In the genomic region with DNA sequence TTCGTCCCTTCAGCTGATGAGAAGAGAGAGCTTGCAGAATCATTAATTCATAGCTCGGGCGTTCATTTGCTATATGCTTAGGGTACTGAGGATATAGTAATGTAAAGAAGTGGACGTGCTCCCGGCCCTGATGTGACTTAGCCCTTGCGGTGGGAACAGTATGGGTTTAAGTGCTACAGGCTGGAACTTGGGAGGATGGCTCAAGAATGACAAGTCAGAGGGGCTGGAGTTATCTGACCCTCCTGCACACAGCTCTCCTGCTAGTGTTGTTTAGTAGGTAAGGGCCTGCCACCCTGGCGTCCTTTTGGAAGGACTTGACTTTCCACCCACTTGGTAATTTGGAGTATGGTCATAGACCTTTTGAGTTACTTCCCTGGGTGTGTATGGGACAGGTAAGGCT, we compare ENCODE assay signal across 9 mouse cellular contexts. TPM values are rescaled to one million over a fixed set of nuclear protein-coding genes. Genes with fewer than 3 reads are reported as not detected.
DNase-seq lines count a peak whose midpoint lies in the region; ATAC-seq and TF ChIP-seq lines count a peak whose summit lies in the region.
"Had no signal": no experiment of that assay in that cellular context is flagged by ENCODE, and none has a peak within 500 bp of the region (broad histone marks: within the 10 kb centered on the region; RNA-seq: fewer than 3 reads in every experiment).

No protein-coding gene starts in this region.

- WGBS in heart, embryonic 10.5 days, result 23% methylated on average over 7 of the region's 7 CpGs
- WGBS in forebrain, postnatal 0 days, result 45% methylated on average over 7 of the region's 7 CpGs
- 14% methylated on average over 7 of the region's 7 CpGs for WGBS in liver, postnatal 0 days (ENCODE audit: insufficient replicate concordance)

- no peak for TF ChIP-seq EP300 in ES-Bruce4 (IDR thresholded peaks at IDR 0.05; ENCODE audit: insufficient read depth, low read depth, low read length)
- no peak for TF ChIP-seq EP300 in liver, postnatal 0 days (IDR thresholded peaks at IDR 0.05; ENCODE audit: low read depth)

- no peaks in the 10 kb centered on the region for H3K36me3 ChIP-seq in heart, embryonic 10.5 days
- no peaks in the 10 kb centered on the region for H3K36me3 ChIP-seq in ES-Bruce4 (ENCODE audit: control insufficient read depth, insufficient read depth, low read length, poor library complexity, severe bottlenecking)
- H3K36me3 ChIP-seq in forebrain, postnatal 0 days (ENCODE audit: insufficient read depth), result no peaks in the 10 kb centered on the region
- 0 out of 2 replicates have a peak, but pooled peaks cover 3% of the 10 kb centered on the region for H3K36me3 ChIP-seq in liver, postnatal 0 days (replicated peaks; ENCODE audit: insufficient read depth, low read length)

- peaks cover 43% of the 10 kb centered on the region for H3K4me1 ChIP-seq in heart, embryonic 10.5 days
- no peaks in the 10 kb centered on the region for H3K4me1 ChIP-seq in ES-Bruce4 (ENCODE audit: control insufficient read depth, insufficient read depth, low read length)
- H3K4me1 ChIP-seq in forebrain, postnatal 0 days (ENCODE audit: insufficient read depth), result peaks cover 13% of the 10 kb centered on the region
- H3K4me1 ChIP-seq in liver, postnatal 0 days (ENCODE audit: insufficient read depth), result peaks cover 49% of the 10 kb centered on the region

- DNase-seq in heart, embryonic 10.5 days (ENCODE audit: low spot score), result peak; percentile 76
- DNase-seq in heart, postnatal 25 days (ENCODE audit: low spot score), result no peak
- DNase-seq in forebrain, postnatal 0 days, result no peak
- DNase-seq in liver, postnatal 0 days, result no peak
- DNase-seq in layer of hippocampus, adult 8-10 months (ENCODE audit: low spot score in 2 of 2), result no peak
- DNase-seq in thymus, postnatal 25 days, result no peak
- DNase-seq in thymus, postnatal 14 days, result no peak

- no peak for TF ChIP-seq POLR2A in ES-Bruce4 (IDR thresholded peaks at IDR 0.05; ENCODE audit: insufficient read depth, low read length)

- no peaks in the 10 kb centered on the region for H3K27me3 ChIP-seq in heart, embryonic 10.5 days (ENCODE audit: insufficient read depth, poor library complexity, severe bottlenecking)
- H3K27me3 ChIP-seq in ES-Bruce4 (ENCODE audit: control insufficient read depth, insufficient read depth, low read length, poor library complexity, severe bottlenecking), result no peaks in the 10 kb centered on the region
- no peaks in the 10 kb centered on the region for H3K27me3 ChIP-seq in forebrain, postnatal 0 days (ENCODE audit: insufficient read depth, low read length)
- no peaks in the 10 kb centered on the region for H3K27me3 ChIP-seq in liver, postnatal 0 days (ENCODE audit: insufficient read depth, low read length)

- peak overlapping the region; percentile 84 for H3K4me3 ChIP-seq in heart, embryonic 10.5 days
- peak overlapping the region; percentile 98 for H3K4me3 ChIP-seq in ES-Bruce4 (ENCODE audit: low read depth, low read length)
- peak overlapping the region; percentile 97 for H3K4me3 ChIP-seq in forebrain, postnatal 0 days (ENCODE audit: low read depth, low read length)
- H3K4me3 ChIP-seq in liver, postnatal 0 days (ENCODE audit: low read depth, low read length), result peak overlapping the region; percentile 89

- H3K9ac ChIP-seq in ES-Bruce4 (ENCODE audit: low read depth, poor library complexity, severe bottlenecking), result peak overlapping the region; percentile 64
- H3K9ac ChIP-seq in forebrain, postnatal 0 days, result peak overlapping the region; percentile 98
- peak overlapping the region; percentile 99 for H3K9ac ChIP-seq in liver, postnatal 0 days (replicated peaks)

- H3K9me3 ChIP-seq in heart, embryonic 10.5 days, result no peaks in the 10 kb centered on the region
- no peaks in the 10 kb centered on the region for H3K9me3 ChIP-seq in ES-Bruce4 (replicated peaks; ENCODE audit: control insufficient read depth, insufficient read depth, low read length, poor library complexity, severe bottlenecking)
- no peaks in the 10 kb centered on the region for H3K9me3 ChIP-seq in forebrain, postnatal 0 days (ENCODE audit: low read length)
- H3K9me3 ChIP-seq in liver, postnatal 0 days (ENCODE audit: low read length), result no peaks in the 10 kb centered on the region

- peak overlapping the region; percentile 89 for H3K4me2 ChIP-seq in forebrain, postnatal 0 days (ENCODE audit: low read depth)
- peak overlapping the region; percentile 79 for H3K4me2 ChIP-seq in liver, postnatal 0 days (ENCODE audit: low read depth, low read length)

- ATAC-seq in forebrain, postnatal 0 days, result no peak
- no peak for ATAC-seq in liver, postnatal 0 days

- intact Hi-C loops in heart, postnatal 25 days (cut with DNase I), result no loop called here

- TF ChIP-seq CTCF in ES-Bruce4 (IDR thresholded peaks at IDR 0.05; ENCODE audit: low read depth, low read length), result no peak
- TF ChIP-seq CTCF in forebrain, postnatal 0 days (IDR thresholded peaks at IDR 0.05; ENCODE audit: low read depth), result no peak
- no peak for TF ChIP-seq CTCF in liver, postnatal 0 days (IDR thresholded peaks at IDR 0.05; ENCODE audit: low read depth)

- peak overlapping the region; percentile 93 for H3K27ac ChIP-seq in heart, embryonic 10.5 days
- no peak overlapping the region for H3K27ac ChIP-seq in ES-Bruce4 (ENCODE audit: insufficient read depth, low read length)
- H3K27ac ChIP-seq in forebrain, postnatal 0 days (ENCODE audit: low read depth, low read length), result peak overlapping the region; percentile 84
- H3K27ac ChIP-seq in liver, postnatal 0 days (ENCODE audit: low read depth), result peak overlapping the region; percentile 99

RNA-seq across cellular contexts. Expression of a gene that starts 0.9 kb away (rescaled TPM):
- polyA plus RNA-seq in heart, embryonic 10.5 days (2016; fragmentation: Nextera tagmentation; extraction: Ambion mirVana), result 102 and 112 TPM in 2 replicates
- total RNA-seq in heart, postnatal 25 days (2021), result 100 to 1,000 TPM; 126 TPM
- 119 and 125 TPM in 2 replicates for polyA plus RNA-seq in ES-Bruce4 (2011; ENCODE audit: insufficient read depth, insufficient read length, low read depth, missing spikeins)
- 143 and 153 TPM in 2 replicates for total RNA-seq in forebrain, postnatal 0 days (2014; rRNA removed)
- polyA plus RNA-seq in forebrain, postnatal 0 days (2015; fragmentation: Nextera tagmentation; extraction: Ambion mirVana), result 77.9 and 83.8 TPM in 2 replicates
- 126 and 141 TPM in 2 replicates for polyA plus RNA-seq in liver, postnatal 0 days (2015; fragmentation: Nextera tagmentation; extraction: Ambion mirVana)
- 100 to 1,000 TPM; 101 to 113 (median 110) TPM for total RNA-seq in layer of hippocampus, adult 8-10 months (2022)

RNA-seq across cellular contexts. Expression of a gene that starts 18.7 kb away (rescaled TPM):
- polyA plus RNA-seq in heart, embryonic 10.5 days (2016; fragmentation: Nextera tagmentation; extraction: Ambion mirVana), result not detected in 2 replicates
- total RNA-seq in heart, postnatal 25 days (2021), result not detected
- not detected in 2 replicates for polyA plus RNA-seq in ES-Bruce4 (2011; ENCODE audit: insufficient read depth, insufficient read length, low read depth, missing spikeins)
- total RNA-seq in forebrain, postnatal 0 days (2014; rRNA removed), result not detected in 2 replicates
- not detected in 2 replicates for polyA plus RNA-seq in forebrain, postnatal 0 days (2015; fragmentation: Nextera tagmentation; extraction: Ambion mirVana)
- polyA plus RNA-seq in liver, postnatal 0 days (2015; fragmentation: Nextera tagmentation; extraction: Ambion mirVana), result 0.22 and 0.44 TPM in 2 replicates
- total RNA-seq in layer of hippocampus, adult 8-10 months (2022), result not detected
- polyA plus RNA-seq: gonadal fat pad, adult 2 months had no signal

RNA-seq across cellular contexts. Expression of a gene that starts 41.1 kb away (rescaled TPM):
- polyA plus RNA-seq in heart, embryonic 10.5 days (2016; fragmentation: Nextera tagmentation; extraction: Ambion mirVana), result 370 and 414 TPM in 2 replicates
- total RNA-seq in heart, postnatal 25 days (2021), result 100 to 1,000 TPM; 209 to 233 TPM
- polyA plus RNA-seq in ES-Bruce4 (2011; ENCODE audit: insufficient read depth, insufficient read length, low read depth, missing spikeins), result 170 and 189 TPM in 2 replicates
- 123 and 160 TPM in 2 replicates for total RNA-seq in forebrain, postnatal 0 days (2014; rRNA removed)
- polyA plus RNA-seq in forebrain, postnatal 0 days (2015; fragmentation: Nextera tagmentation; extraction: Ambion mirVana), result 253 and 292 TPM in 2 replicates
- polyA plus RNA-seq in liver, postnatal 0 days (2015; fragmentation: Nextera tagmentation; extraction: Ambion mirVana), result 211 and 219 TPM in 2 replicates
- total RNA-seq in layer of hippocampus, adult 8-10 months (2022), result 10 to 100 TPM; 55.7 to 79.0 (median 66.2) TPM

RNA-seq across cellular contexts. Expression of a gene that starts 41.2 kb away (rescaled TPM):
- polyA plus RNA-seq in heart, embryonic 10.5 days (2016; fragmentation: Nextera tagmentation; extraction: Ambion mirVana), result 32.7 and 35.3 TPM in 2 replicates
- 10 to 100 TPM; 21.7 to 22.1 TPM for total RNA-seq in heart, postnatal 25 days (2021)
- polyA plus RNA-seq in ES-Bruce4 (2011; ENCODE audit: insufficient read depth, insufficient read length, low read depth, missing spikeins), result 73.1 and 78.6 TPM in 2 replicates
- total RNA-seq in forebrain, postnatal 0 days (2014; rRNA removed), result 46.9 and 56.0 TPM in 2 replicates
- polyA plus RNA-seq in forebrain, postnatal 0 days (2015; fragmentation: Nextera tagmentation; extraction: Ambion mirVana), result 27.8 and 28.9 TPM in 2 replicates
- polyA plus RNA-seq in liver, postnatal 0 days (2015; fragmentation: Nextera tagmentation; extraction: Ambion mirVana), result 7.0 and 7.4 TPM in 2 replicates
- 10 to 100 TPM; 37.5 to 47.8 (median 40.3) TPM for total RNA-seq in layer of hippocampus, adult 8-10 months (2022)
